Mouse (Mus musculus) cerebellum, adult 2 months (tissue): ENCODE measurements at regions not wholly inside any gene's neighbourhood (a gene's known extent, or its start where the extent isn't known, plus 50 kb on each side); places are given as distances from the start of the nearest gene placed in this dataset.

Experiments
- CTCF ChIP-seq: fragments of 200-500 bp; IDR thresholded peaks from 2 replicates; pipeline ENCODE4 v1.5.1; 2011; ENCODE audit warnings: low read depth, mild to moderate bottlenecking, control low read depth, low read length, moderate library complexity, borderline replicate concordance; ENCODE audit not compliant: insufficient read depth
- POLR2A ChIP-seq: fragments of 200-500 bp; IDR thresholded peaks from 2 replicates; pipeline ENCODE4 v1.6.1; 2011; ENCODE audit warnings: low read length, control low read depth, borderline replicate concordance; ENCODE audit not compliant: insufficient read depth

- no peak for TF ChIP-seq POLR2A
- no peak for TF ChIP-seq CTCF
These were observed 67.4 kb downstream of the 4930426L09Rik start for GRCm38 (mm10) chr2:19065511-19065910.
